Mouse (Mus musculus): Measurements from ENCODE around the gene Trim24.

Trim24 gene

GRCm38 (mm10) chr6:37862893-37863292, 7.7 kb upstream of the Trim24 start:
- CTCF ChIA-PET: no interaction called here

DNA sequence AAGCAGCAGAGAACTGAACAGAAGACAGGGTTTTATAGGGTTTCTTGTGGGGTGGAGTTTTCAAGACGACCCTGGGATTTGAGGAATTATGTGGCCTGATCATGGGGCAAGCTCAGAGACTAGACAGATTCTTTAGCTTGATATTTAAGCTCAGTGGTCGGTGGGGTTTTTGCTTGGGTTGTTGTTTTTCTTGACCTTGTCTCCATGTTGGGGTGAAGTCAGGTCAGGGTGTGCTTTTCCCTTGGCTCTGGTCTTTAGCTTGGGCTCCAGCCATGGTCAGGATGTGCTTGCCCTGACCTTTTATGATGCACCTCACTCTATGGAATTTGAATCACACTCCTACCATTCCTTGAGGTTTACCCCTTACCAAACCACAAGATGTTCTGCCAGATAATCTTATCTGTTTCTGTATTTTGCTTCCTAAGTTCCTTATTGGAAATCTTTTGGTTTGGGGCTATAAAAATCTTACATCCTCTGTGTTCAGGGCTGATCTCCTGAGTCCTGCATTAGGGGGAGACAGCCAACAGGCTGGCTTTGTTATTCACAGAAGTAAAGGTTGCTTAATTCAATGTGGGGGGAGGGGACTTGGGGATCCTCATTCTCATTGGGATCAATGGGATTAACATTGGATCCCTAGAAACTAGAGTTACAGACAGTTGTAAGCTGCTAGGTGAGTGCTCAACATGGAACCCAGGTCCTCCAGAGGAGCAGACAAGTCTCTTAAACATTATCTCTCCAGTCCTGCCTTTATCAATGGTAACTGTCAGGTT, 6.5 kb upstream of the Trim24 start:
- CTCF ChIA-PET: no interaction called here

GRCm38 (mm10) chr6:37871137-37871851, 683 bp downstream of the Trim24 start:
- CTCF ChIA-PET: no interaction called here

DNA sequence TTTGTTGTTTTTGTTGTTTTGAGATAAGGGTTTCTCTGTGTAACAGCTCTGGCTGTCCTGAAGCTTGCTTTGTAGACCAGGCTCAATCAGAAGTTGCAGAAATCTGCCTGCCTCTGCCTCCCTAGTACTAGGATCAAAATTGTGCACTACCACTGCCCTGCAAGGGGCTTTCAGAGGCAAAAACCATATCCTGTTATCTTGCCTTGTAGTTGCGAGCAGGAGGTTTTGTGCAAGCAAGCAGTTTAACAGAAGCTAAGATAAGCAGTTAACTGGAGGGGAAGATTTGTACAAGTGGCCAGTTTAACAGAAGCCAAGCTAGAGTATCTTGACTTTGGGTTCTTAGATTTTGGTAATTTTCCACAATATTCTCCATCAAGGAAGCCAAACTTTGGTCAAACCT, 2.2 kb downstream of the Trim24 start:
- CTCF ChIA-PET: interaction anchor here (0.6 to 0.8 kb wide), 2 partner anchors 33 to 69 kb away, joined by 3 read pairs; no protein-coding TSS in a partner anchor

DNA sequence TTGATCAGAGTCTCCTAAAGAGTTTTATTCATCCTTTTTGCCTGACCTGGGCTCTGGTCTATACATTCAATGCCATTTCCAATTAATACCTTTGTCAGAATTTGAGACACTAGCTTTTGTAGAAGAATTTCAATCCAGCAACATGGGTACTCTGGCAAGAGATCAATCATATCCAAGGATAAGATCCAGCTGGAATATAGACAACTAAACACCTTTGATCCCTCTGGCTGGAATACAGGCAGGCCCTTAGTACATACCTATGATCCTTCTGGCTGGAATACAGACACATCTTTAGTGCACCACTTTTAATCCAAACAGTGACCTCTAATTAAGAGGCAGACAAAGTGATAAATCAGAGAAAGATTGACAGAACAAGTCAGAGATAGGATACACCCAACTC, 3.1 kb downstream of the Trim24 start:
- CTCF ChIA-PET: interaction anchor here (0.8 kb wide), 1 partner anchor 32 kb away, joined by 3 read pairs; no protein-coding TSS in a partner anchor

GRCm38 (mm10) chr6:37878206-37878605, 7.6 kb downstream of the Trim24 start:
- CTCF ChIA-PET: interaction anchor here (0.5 kb wide), 1 partner anchor 31 kb away, joined by 6 read pairs; no protein-coding TSS in a partner anchor

DNA sequence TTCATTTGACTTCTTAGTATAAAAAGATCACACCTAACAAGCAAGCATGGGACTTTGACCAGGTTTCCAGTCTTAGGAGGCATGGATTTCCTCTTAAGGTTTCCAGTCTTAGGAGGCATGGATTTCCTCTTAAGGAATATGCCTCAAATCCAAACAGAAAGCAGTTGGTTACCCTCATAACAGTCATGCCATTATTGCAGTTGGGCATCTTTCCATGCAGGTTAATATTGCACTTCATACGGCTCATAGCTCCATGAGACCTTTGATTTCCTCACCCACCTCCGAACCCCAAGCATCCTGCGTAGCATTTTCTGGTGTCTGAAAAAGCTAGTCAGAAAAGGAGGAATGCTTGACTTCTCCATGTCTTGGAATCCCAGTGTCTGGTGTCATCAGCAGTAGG, 10.0 kb downstream of the Trim24 start:
- CTCF ChIA-PET: interaction anchor here (0.6 kb wide), 1 partner anchor 31 kb away, joined by 7 read pairs; no protein-coding TSS in a partner anchor

GRCm38 (mm10) chr6:37893586-37893985, 23.0 kb downstream of the Trim24 start:
- CTCF ChIA-PET: no interaction called here

- CTCF ChIA-PET: no interaction called here
These were observed 25.2 kb downstream of the Trim24 start for GRCm38 (mm10) chr6:37895646-37896435.

DNA sequence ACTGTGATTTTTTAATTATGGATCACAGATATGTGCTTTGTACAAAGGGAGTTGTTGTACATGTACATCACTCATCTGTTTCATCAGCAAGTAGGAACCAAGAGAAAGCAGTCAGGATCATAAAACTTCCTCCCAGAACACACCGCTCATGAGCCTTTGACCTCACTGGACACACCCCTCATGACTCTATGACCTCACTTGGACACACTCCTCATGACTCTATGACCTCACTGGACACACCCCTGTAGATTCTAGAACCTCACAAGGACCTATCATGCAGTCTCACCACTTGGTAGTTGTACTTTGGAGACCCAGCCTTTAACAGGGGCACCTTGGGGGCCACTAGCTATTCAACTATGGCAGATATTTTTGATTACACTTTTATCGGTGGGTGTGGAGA, 29.6 kb downstream of the Trim24 start:
- CTCF ChIA-PET: no interaction called here

DNA sequence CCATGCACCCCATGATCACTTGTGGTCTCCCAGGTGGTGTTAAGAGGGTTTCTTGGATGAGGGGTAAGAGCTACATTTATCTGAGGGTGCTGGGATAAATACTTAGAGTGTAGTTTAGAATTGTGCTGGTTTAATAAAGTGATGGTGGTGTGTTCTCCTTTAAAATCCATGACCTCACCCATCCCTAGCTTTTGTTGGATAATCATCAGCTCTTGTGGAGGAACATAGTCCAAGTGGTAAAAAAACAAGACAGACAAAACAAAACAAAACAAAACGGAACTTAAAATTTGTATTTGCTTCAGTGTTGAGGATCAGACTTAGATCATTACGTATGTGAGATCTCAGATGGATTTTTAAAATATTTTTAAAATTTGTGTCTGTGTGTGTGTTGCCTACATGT, 31.2 kb downstream of the Trim24 start:
- CTCF ChIA-PET: no interaction called here

DNA sequence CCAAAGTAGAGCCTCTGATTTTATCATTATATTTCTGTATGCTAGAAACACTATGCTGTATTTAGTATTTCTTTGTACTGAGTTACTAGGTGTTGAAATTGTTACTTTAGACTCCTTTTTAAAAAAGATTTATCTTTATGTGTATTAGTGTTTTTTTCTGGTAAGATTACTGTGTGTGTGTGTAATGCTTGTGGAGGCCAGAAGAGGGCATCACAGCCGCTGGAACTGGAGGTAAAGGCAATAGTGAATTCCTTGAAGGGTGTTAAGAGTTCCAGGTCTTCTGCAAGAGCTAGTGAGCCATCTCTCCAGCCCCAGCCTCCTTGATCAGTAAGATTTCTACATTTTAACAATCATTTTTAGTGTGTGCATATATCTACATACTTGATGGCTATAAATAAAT, 33.2 kb downstream of the Trim24 start:
- CTCF ChIA-PET: no interaction called here

- CTCF ChIA-PET: no interaction called here
These were observed 42.9 kb downstream of the Trim24 start for GRCm38 (mm10) chr6:37913525-37913924.

DNA sequence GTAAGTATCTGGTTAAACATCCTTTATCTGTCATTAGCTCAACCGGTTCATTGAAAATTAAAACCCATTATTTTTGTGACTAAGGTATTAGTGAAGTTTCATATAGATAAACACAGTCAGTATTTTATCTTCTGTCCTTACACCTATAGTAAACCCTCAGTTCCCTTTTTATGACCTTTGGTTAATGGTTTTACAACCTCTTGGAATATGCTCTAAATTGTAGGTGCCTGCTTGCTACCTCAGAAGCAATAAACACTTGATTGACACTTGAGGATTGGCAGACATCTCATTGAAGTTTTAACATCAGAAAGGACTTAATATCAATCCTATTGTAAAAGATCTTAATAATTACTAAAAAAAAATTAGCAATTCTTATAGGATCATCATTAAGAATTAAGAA, 54.5 kb downstream of the Trim24 start:
- CTCF ChIA-PET: no interaction called here

DNA sequence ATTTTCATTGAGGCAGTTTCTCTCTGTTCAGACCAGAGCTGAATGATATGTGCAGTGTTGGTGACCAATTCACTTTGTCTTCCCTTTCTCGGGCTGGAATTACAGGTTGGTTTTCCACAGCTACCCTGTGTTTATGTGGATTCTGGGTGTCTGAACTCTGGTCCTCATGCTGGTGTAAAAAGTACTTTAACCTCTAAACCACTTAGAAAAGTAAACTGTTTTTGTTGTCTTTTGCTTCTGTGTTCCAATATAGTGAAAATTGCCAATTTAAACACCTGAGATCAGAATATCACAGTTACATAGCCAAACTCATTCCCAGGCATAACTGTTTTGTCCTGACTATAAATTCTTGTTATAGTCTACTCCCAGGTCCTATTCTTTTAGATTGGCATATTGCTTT, 56.1 kb downstream of the Trim24 start:
- CTCF ChIA-PET: interaction anchor here (0.7 kb wide), 1 partner anchor 80 kb away, joined by 3 read pairs; no protein-coding TSS in a partner anchor

DNA sequence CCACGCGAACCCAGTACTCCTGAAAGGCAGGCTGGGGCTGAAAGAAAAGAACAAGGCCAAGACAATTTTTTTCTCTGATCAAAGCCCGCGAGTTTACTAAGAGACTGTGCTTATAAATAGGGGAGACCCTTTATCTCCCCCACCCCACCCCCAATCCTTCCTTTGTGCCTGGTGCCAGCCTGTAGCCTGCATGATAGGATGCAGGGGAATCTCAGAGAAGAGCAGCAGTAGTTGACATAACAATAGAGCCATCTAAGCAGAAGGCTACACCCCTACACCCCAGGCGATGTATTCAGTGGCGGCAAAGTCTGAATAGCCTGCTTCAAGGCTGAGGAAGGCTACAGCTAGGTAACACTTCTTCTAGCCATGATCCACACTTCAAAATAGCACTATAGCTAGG, 65.9 kb downstream of the Trim24 start:
- CTCF ChIA-PET: interaction anchor here (0.6 kb wide), 1 partner anchor 20 kb away, joined by 3 read pairs; no protein-coding TSS in a partner anchor

DNA sequence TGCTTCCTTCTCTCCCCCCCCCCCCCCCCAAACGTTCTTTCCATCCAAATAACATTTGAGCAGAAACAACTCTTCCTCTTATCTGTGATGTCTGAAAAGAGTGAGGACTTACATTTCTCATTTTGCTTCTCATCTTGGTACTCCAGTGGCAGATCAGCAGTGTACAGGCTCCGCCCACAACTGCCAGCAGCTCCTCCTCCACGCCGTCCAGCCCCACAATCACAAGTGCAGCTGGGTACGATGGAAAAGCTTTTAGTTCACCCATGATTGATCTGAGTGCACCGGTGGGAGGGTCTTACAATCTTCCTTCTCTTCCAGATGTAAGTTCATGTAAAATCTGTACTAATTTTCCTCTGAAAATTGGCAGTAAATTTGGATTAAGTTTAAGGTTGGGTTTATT, 80.7 kb downstream of the Trim24 start:
- CTCF ChIA-PET: no interaction called here

GRCm38 (mm10) chr6:37967386-37967785, 96.8 kb downstream of the Trim24 start:
- CTCF ChIA-PET: interaction anchor here (0.7 kb wide), 1 partner anchor 371 kb away, joined by 6 read pairs; no protein-coding TSS in a partner anchor

- CTCF ChIA-PET: interaction anchor here (0.6 to 1.0 kb wide), 3 partner anchors 58 to 194 kb away, joined by 3 to 6 read pairs (median 3); no protein-coding TSS in a partner anchor
These were observed 136.8 kb downstream of the Trim24 start for GRCm38 (mm10) chr6:38007459-38007858.

GRCm38 (mm10) chr6:38012829-38013228, 142.2 kb downstream of the Trim24 start:
- CTCF ChIA-PET: no interaction called here
